Mouse (Mus musculus) small intestine, adult 2 months (tissue): ENCODE measurements at regions not wholly inside any gene's neighbourhood (a gene's known extent, or its start where the extent isn't known, plus 50 kb on each side); places are given as distances from the start of the nearest gene placed in this dataset.

ENCODE experiments used
- CTCF ChIP-seq: fragments of 200-500 bp; IDR thresholded peaks from 2 replicates; pipeline ENCODE4 v1.5.1; 2012; ENCODE audit warnings: low read depth, mild to moderate bottlenecking, control low read depth, inconsistent platforms, low read length, moderate library complexity, mixed read lengths; ENCODE audit not compliant: insufficient replicate concordance, insufficient read length; ENCODE audit errors: extremely low read depth
- POLR2A ChIP-seq: fragments of 200-500 bp; IDR thresholded peaks from 2 replicates; pipeline ENCODE4 v1.6.1; 2012; ENCODE audit warnings: low read depth, mild to moderate bottlenecking, control low read depth, inconsistent platforms, low read length, moderate library complexity

- no peak for TF ChIP-seq CTCF
- TF ChIP-seq POLR2A, result no peak
These were observed 179.9 kb upstream of the Rreb1 start for GRCm38 (mm10) chr13:37598165-37598775.
